Mouse (Mus musculus) hindbrain, embryonic 16.5 days (tissue): ENCODE results near the gene Gm17617. TPM values are rescaled to one million over a fixed set of nuclear protein-coding genes. Genes with fewer than 3 reads are reported as not detected.

ENCODE experiments used
- ATAC-seq: fragments of 200-750 bp; cut with Nextera tagmentation; 2 replicates; pipeline ENCODE4 v1.8.0; 2017; ENCODE audit warnings: moderate TSS enrichment, moderate library complexity
- H3K27ac ChIP-seq: fragments of 300-500 bp; sonication (generic); 2 replicates; pipeline ENCODE4 v1.5.1; 2014; ENCODE audit warnings: low read depth, mild to moderate bottlenecking, control low read depth, low read length, moderate library complexity
- H3K27me3 ChIP-seq: fragments of 300-500 bp; sonication (generic); replicated peaks from 2 replicates; pipeline ENCODE4 v1.6.1; 2014; ENCODE audit warnings: low read length; ENCODE audit not compliant: control insufficient read depth, insufficient read depth
- H3K36me3 ChIP-seq: fragments of 300-500 bp; sonication (generic); 2 replicates; pipeline ENCODE4 v1.6.1; 2014; ENCODE audit warnings: mild to moderate bottlenecking, low read length, moderate library complexity, mixed read lengths; ENCODE audit not compliant: control insufficient read depth, insufficient read depth
- H3K4me1 ChIP-seq: fragments of 300-500 bp; sonication (generic); 2 replicates; pipeline ENCODE4 v1.6.1; 2014; ENCODE audit warnings: low read depth, low read length; ENCODE audit not compliant: control insufficient read depth, insufficient read depth
- H3K4me2 ChIP-seq: fragments of 300-500 bp; sonication (generic); 2 replicates; pipeline ENCODE4 v1.6.1; 2014; ENCODE audit warnings: mild to moderate bottlenecking, low read length, control low read depth, moderate library complexity
- H3K4me3 ChIP-seq: fragments of 300-500 bp; sonication (generic); 2 replicates; pipeline ENCODE4 v1.5.1; 2014; ENCODE audit warnings: mild to moderate bottlenecking, low read length, control low read depth, moderate library complexity
- H3K9ac ChIP-seq: fragments of 300-500 bp; sonication (generic); 2 replicates; pipeline ENCODE4 v1.6.1; 2014; ENCODE audit warnings: low read depth, mild to moderate bottlenecking, control low read depth, low read length, moderate library complexity
- H3K9me3 ChIP-seq: fragments of 300-500 bp; sonication (generic); 2 replicates; pipeline ENCODE4 v1.6.1; 2014; ENCODE audit warnings: mild to moderate bottlenecking, low read length, moderate library complexity; ENCODE audit not compliant: control insufficient read depth
- WGBS: fragments of 180-500 bp; shearing (Covaris S2); extraction: QIAGEN DNeasy Blood & Tissue Kit; methylation state at CpG from one replicate; pipeline ENCODE4 v1.1.7; 2014; 5-methylcytosine and 5-hydroxymethylcytosine counted together
- polyA plus RNA-seq: library from polyadenylated mRNA; unstranded; fragments of >200 nt; fragmentation: Nextera tagmentation; extraction: Ambion mirVana; gene quantifications from 2 replicates; pipeline ENCODE4 v1.2.1, GENCODE M21; 2015

Gm17617 gene
- not detected in 2 replicates for polyA plus RNA-seq

DNA sequence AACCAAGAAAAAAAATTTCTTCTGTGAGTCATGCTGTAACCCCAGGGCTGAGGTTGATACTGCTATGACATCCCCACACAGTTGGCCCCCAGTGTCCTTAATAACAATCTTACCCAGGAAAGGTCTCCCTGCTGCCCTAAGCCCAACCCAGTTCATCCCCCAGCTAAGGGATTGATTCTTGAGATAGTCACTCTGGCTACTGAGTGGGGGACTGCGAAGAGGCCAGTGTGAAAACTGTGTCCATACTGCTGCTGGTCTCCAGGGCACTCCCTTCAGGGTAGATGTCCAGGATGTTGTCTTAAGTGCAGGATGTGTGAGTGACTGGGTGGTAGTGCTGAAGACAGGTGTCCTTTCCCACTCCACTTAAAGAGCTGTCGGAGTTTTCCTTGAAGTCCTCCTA lies at the start of gene Gm17617:
Gene Gm17617, minus strand, starts transcription at position 101 of the 400 bp plus-strand sequence.
- no peak for ATAC-seq
- Histone ChIP-seq H3K4me3 (no peak within 1 kb of the TSS), H3K4me1 (no peaks in the 10 kb centered on the region), H3K27ac (no peak within 1 kb of the TSS), H3K4me2 (no peak within 1 kb of the TSS), H3K9ac (no peak within 1 kb of the TSS), H3K27me3 (no peaks in the 10 kb centered on the region), H3K9me3 (no peaks in the 10 kb centered on the region), H3K36me3 (peaks cover 14% of the 10 kb centered on the region)
- WGBS: 96% methylated on average over 2 of the region's 2 CpGs

DNA sequence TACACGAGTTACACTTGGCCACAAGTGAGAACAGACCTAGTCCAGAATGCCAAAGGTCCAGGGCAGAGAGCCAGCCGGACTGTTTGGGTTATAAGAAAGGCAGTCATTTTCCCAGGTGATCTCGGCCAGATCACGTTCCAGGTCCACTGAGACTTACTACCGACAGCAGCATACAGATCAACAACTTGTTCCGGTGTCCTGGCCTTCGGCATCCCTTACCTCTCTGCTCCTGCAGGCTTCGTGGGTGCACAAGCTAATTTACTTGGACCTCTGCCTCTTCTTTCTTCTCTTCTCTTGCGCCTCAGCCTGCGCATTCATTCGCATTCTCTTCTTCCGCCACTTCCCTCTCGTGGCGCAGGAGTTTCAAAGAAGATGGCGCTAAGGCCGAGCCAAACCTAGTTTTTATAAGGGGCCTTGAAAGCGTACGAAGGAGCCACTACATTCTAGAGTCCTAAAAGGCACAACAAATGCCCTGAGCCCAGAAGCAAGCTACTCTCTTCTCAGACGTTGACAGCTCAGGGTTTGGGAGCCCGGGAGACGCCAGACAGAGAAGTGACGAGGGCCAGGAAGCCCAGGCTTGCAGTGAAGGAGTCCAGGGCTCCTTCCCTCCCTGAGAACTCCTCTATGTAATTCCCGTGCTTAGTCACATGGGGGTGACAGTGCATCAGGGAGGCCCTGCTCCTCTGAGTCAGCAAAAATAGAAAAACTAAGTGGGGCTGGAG lies 49.0 kb upstream of the Gm17617 start:
- Histone ChIP-seq H3K4me2 (peak overlapping the region; percentile 53), H3K9me3 (no peaks in the 10 kb centered on the region), H3K4me1 (no peaks in the 10 kb centered on the region), H3K27ac (peak overlapping the region; percentile 74), H3K9ac (peak overlapping the region; percentile 52), H3K4me3 (peak overlapping the region; percentile 37), H3K27me3 (no peaks in the 10 kb centered on the region), H3K36me3 (no peaks in the 10 kb centered on the region)
- WGBS: 3% methylated on average over 23 of the region's 23 CpGs
- ATAC-seq: peak; percentile 92

DNA sequence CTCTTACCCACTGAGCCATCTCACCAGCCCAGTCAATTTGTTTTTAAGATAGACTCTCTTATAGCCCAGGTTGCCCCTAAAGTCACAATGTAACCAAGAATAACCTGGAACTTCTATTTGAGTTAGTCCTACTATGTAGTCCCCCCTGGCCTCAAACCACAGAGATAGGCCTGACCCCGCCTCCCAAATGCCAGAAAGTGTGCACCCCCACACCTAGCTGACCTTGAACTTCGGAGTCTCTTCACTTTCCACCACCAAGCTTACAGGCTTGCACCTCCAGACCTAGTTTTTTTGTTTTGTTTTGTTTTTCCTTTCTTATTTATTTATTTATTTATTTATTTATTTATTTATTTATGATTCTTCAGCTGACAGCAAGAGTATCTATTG lies 48.4 kb upstream of the Gm17617 start:
- WGBS: 78% methylated on average over 2 of the region's 2 CpGs
- no peaks in the 10 kb centered on the region for H3K36me3 ChIP-seq
- peak overlapping the region; percentile 53 for H3K4me2 ChIP-seq
- peak overlapping the region; percentile 52; the same call in 1 of the 2 replicates for H3K9ac ChIP-seq
- H3K9me3 ChIP-seq: no peaks in the 10 kb centered on the region
- no peaks in the 10 kb centered on the region for H3K27me3 ChIP-seq
- H3K4me3 ChIP-seq: no peak overlapping the region
- H3K4me1 ChIP-seq: no peaks in the 10 kb centered on the region
- H3K27ac ChIP-seq: peak overlapping the region; percentile 74
- ATAC-seq: no peak

DNA sequence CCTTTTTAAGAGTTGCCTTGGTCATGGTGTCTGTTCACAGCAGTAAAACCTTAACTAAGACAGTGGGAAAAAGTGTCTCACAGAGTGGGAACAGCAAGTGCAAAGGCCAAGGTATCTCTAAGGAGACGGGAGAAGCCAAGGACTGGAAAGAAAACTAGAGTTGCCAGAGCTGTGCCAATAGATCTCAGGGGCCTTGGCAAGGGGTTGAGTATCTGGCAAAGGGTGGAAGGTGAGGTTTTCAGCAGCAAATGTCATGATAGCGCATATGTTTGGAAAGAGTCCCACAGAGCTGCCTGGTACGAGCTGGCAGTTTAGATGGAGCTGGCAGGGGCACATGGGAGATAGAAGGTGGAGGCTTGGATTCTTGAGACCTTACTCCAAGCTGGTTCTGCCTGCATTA lies 46.2 kb upstream of the Gm17617 start:
- Histone ChIP-seq H3K4me1 (no peaks in the 10 kb centered on the region), H3K9me3 (no peaks in the 10 kb centered on the region), H3K4me3 (no peak overlapping the region), H3K9ac (no peak overlapping the region), H3K4me2 (no peak overlapping the region), H3K27ac (no peak overlapping the region), H3K36me3 (no peaks in the 10 kb centered on the region), H3K27me3 (no peaks in the 10 kb centered on the region)
- ATAC-seq: no peak
- 78% methylated on average over 3 of the region's 3 CpGs for WGBS

DNA sequence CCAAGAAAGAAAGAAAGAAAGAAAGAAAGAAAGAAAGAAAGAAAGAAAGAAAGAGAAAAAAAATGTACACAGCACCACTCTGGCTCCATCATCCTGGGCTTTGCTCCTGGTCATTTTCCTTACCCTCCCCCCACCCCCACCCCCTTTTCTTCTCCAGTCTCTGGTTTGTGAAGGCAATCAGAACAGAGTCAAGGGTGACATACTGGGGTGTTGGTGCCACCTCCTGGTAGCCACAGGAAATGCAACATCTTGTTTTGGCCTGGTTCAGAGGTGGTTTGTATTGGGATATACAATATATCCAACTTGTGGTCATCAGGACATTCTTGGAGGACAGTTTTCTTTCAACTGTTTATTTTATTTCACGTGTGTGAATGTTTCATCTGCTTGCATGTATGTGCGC lies 45.2 kb upstream of the Gm17617 start:
- ATAC-seq: no peak

DNA sequence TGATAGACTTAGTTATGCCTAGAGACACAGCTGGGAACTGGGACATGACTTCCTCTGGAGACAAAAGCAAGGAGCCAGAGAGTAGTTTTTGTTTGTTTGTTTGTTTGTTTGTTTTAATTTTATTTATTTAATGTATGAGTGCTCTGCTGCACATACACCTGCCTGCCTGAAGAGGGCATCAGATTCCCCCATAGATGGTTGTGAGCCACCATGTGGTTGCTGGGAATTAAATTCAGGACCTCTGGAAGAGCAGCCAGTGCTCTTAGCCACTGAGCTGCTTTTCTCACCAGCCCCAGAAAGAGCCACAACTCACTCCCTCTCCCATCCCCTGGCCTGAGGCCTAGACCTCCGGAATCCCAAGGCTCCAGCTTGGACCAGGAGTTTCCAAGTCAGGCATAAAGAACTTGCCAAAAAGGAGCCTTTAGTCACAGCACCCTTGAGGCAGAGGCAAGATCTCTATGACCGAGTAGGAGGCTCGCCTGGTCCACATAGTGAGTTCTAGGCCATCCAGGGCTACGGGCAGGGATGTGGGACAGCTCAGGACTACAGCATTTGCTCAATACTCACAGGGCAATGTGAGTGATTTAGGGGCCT lies 44.7 kb upstream of the Gm17617 start:
- no peak for ATAC-seq
- H3K27ac ChIP-seq: peak overlapping the region; percentile 29; the same call in 1 of the 2 replicates

More for the DNA sequence above, 45.2 kb upstream of the Gm17617 start:
- Histone ChIP-seq H3K4me1 (no peaks in the 10 kb centered on the region), H3K27ac (no peak overlapping the region; the same call in 1 of the 2 replicates), H3K4me3 (no peak overlapping the region), H3K9me3 (no peaks in the 10 kb centered on the region), H3K36me3 (no peaks in the 10 kb centered on the region), H3K27me3 (no peaks in the 10 kb centered on the region), H3K4me2 (no peak overlapping the region), H3K9ac (no peak overlapping the region)
- 32% methylated on average over 2 of the region's 2 CpGs for WGBS

DNA sequence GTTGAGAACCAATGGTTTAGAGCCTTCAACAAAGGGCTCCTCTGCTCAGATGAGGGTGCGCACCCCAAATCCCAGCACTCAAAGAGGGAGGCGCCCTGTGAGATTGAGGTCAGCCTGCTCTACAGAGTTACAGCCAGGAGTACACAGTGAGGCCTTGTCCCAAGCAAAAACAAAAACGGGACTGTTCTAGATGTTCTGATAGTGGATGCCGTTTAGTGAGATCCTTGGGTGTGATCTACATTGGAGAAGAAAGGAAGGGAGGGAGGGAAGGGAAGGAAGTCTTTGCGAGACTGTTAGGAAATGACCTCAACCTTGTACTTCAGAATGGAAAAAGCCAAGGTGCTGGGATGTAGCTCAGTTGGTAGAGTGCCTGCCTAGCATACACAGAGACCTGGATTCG lies 42.9 kb upstream of the Gm17617 start:
- H3K9ac ChIP-seq: no peak overlapping the region

More for the DNA sequence above, 44.7 kb upstream of the Gm17617 start:
- Histone ChIP-seq H3K4me3 (no peak overlapping the region), H3K4me2 (no peak overlapping the region), H3K4me1 (no peaks in the 10 kb centered on the region), H3K36me3 (no peaks in the 10 kb centered on the region), H3K9ac (no peak overlapping the region), H3K27me3 (no peaks in the 10 kb centered on the region), H3K9me3 (no peaks in the 10 kb centered on the region)
- WGBS: 64% methylated on average over 4 of the region's 4 CpGs

DNA sequence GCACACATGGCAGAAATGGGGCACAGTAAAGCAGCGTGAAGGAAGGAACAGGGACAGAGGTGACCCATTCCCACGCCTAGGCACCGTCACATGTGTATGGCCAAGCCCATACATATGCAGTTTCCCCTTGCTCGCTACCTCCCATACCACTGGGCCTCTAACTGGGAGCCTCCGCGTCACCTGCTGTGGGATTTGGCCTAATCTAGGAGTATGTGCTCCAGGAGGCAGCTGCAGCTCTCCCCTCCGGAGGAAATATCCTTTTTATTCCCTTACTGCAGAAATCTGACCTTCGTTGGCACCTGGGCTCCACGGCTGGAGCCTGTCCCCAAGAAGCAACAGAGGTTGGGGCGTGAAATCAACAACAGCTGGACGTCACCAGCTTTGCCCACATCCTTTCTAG lies 41.0 kb upstream of the Gm17617 start:
- H3K4me1 ChIP-seq: peaks cover 12% of the 10 kb centered on the region
- no peaks in the 10 kb centered on the region for H3K9me3 ChIP-seq
- H3K4me3 ChIP-seq: no peak overlapping the region
- ATAC-seq: no peak
- no peak overlapping the region for H3K4me2 ChIP-seq
- no peak overlapping the region for H3K9ac ChIP-seq
- no peak overlapping the region for H3K27ac ChIP-seq
- 78% methylated on average over 11 of the region's 11 CpGs for WGBS
- no peaks in the 10 kb centered on the region for H3K27me3 ChIP-seq
- H3K36me3 ChIP-seq: no peaks in the 10 kb centered on the region

More for the DNA sequence above, 42.9 kb upstream of the Gm17617 start:
- H3K4me3 ChIP-seq: no peak overlapping the region
- no peaks in the 10 kb centered on the region for H3K27me3 ChIP-seq
- H3K9me3 ChIP-seq: no peaks in the 10 kb centered on the region
- 89% methylated on average over 6 of the region's 6 CpGs for WGBS
- no peak overlapping the region for H3K4me2 ChIP-seq
- peaks cover 10% of the 10 kb centered on the region for H3K4me1 ChIP-seq
- no peaks in the 10 kb centered on the region for H3K36me3 ChIP-seq
- no peak overlapping the region for H3K27ac ChIP-seq
- ATAC-seq: no peak

DNA sequence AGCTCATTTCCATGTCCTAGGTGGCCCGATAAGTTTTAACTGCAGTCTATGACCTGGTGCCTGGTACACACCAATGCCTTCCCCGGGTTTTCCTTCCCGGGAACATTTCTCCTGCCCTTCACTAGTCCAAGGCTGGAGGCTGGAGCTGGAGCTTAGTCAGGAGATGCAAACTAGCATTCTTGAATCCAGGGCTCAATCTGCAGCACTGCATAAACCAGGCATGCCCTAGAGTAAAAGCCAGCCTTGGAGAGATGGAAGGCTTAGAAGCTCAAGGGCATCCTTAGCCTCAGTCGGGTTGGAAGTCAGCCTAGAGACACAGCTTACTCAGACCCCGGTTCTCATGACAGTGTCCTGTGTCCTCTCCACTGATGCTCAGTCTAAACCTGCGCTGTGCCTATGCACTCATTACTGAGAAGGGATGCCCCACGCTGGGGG lies 39.0 kb upstream of the Gm17617 start:
- H3K4me3 ChIP-seq: no peak overlapping the region
- H3K36me3 ChIP-seq: no peaks in the 10 kb centered on the region
- peaks cover 20% of the 10 kb centered on the region for H3K4me1 ChIP-seq
- H3K9me3 ChIP-seq: no peaks in the 10 kb centered on the region
- H3K9ac ChIP-seq: no peak overlapping the region
- no peak overlapping the region; the same call in 1 of the 2 replicates for H3K27ac ChIP-seq
- no peaks in the 10 kb centered on the region for H3K27me3 ChIP-seq
- H3K4me2 ChIP-seq: peak overlapping the region; percentile 43
- no peak for ATAC-seq
- WGBS: 50% methylated on average over 7 of the region's 7 CpGs
